Mouse (Mus musculus) urinary bladder, adult 2 months (tissue): Measurements from ENCODE around the gene Ccdc105. TPM values are rescaled to one million over a fixed set of nuclear protein-coding genes. Genes with fewer than 3 reads are reported as not detected.
A peak's percentile ranks its signal among the peaks of the same experiment; 100 is the strongest.

Experiments
- DNase-seq: peaks from one replicate; pipeline ENCODE4 v3.0.0; 2022; ENCODE audit warnings: low spot score
- polyA plus RNA-seq: library from polyadenylated mRNA; depleted of rRNA; stranded (reverse); fragments of >200 nt; gene quantifications from 2 replicates; pipeline ENCODE4 v1.2.3, GENCODE M21; 2012; rRNA removed

Ccdc105 gene
- 0.03 TPM in 1 of 2 replicates, not detected in the other for polyA plus RNA-seq

GRCm38 (mm10) chr10:78752452-78753191 is at the start of gene Ccdc105:
Gene Ccdc105 (minus strand): TSS chr10:78753065.
- DNase-seq, result peak; percentile 30

- DNase-seq, result no peak
These were observed 48.6 kb upstream of the Ccdc105 start for GRCm38 (mm10) chr10:78801449-78801848.

GRCm38 (mm10) chr10:78790561-78790960 is 37.7 kb upstream of the Ccdc105 start:
- DNase-seq, result no peak

GRCm38 (mm10) chr10:78787566-78788087 is 34.8 kb upstream of the Ccdc105 start:
- DNase-seq, result peak; percentile 33

GRCm38 (mm10) chr10:78779981-78780651 is 27.3 kb upstream of the Ccdc105 start, which contains the start of gene Slc1a6:
Gene Slc1a6 (plus strand): TSS chr10:78780496.
- DNase-seq, result no peak

GRCm38 (mm10) chr10:78779527-78779926 is 26.7 kb upstream of the Ccdc105 start:
- no peak for DNase-seq

GRCm38 (mm10) chr10:78775830-78776229 is 23.0 kb upstream of the Ccdc105 start:
- no peak for DNase-seq

- DNase-seq, result no peak
These were observed 12.7 kb upstream of the Ccdc105 start for GRCm38 (mm10) chr10:78765570-78765969.

- peak; percentile 37 for DNase-seq
These were observed 3.2 kb upstream of the Ccdc105 start for GRCm38 (mm10) chr10:78756021-78756420.

GRCm38 (mm10) chr10:78748946-78749345 is 3.9 kb downstream of the Ccdc105 start:
- no peak for DNase-seq

GRCm38 (mm10) chr10:78748161-78748560 is 4.7 kb downstream of the Ccdc105 start:
- no peak for DNase-seq

GRCm38 (mm10) chr10:78747035-78747721 is 5.7 kb downstream of the Ccdc105 start:
- DNase-seq, result no peak

GRCm38 (mm10) chr10:78745453-78746232 is 7.2 kb downstream of the Ccdc105 start:
- no peak for DNase-seq

GRCm38 (mm10) chr10:78743721-78744120 is 9.1 kb downstream of the Ccdc105 start:
- DNase-seq, result no peak

GRCm38 (mm10) chr10:78739821-78740220 is 13.0 kb downstream of the Ccdc105 start:
- no peak for DNase-seq

- DNase-seq, result no peak
These were observed 25.0 kb downstream of the Ccdc105 start for GRCm38 (mm10) chr10:78727876-78728275.

GRCm38 (mm10) chr10:78727035-78727434 is 25.8 kb downstream of the Ccdc105 start:
- no peak for DNase-seq

GRCm38 (mm10) chr10:78723416-78723815 is 29.4 kb downstream of the Ccdc105 start:
- no peak for DNase-seq

- DNase-seq, result no peak
These were observed 30.2 kb downstream of the Ccdc105 start for GRCm38 (mm10) chr10:78722654-78723053.

- no peak for DNase-seq
These were observed 30.8 kb downstream of the Ccdc105 start for GRCm38 (mm10) chr10:78722036-78722435.

GRCm38 (mm10) chr10:78718056-78718455 is 34.8 kb downstream of the Ccdc105 start, which contains the start of gene Casp14:
Gene Casp14 (minus strand): TSS chr10:78718294.
- peak; percentile 25 for DNase-seq
